Mouse (Mus musculus) B cell, adult 2 months (primary cell): ENCODE measurements around the gene Ric8b.
A peak's percentile ranks its signal among the peaks of the same experiment; 100 is the strongest.

Experiments
- DNase-seq, 2 experiments: peaks; one replicate each; pipeline ENCODE4 v3.0.0; 2022

Gene Ric8b

DNA sequence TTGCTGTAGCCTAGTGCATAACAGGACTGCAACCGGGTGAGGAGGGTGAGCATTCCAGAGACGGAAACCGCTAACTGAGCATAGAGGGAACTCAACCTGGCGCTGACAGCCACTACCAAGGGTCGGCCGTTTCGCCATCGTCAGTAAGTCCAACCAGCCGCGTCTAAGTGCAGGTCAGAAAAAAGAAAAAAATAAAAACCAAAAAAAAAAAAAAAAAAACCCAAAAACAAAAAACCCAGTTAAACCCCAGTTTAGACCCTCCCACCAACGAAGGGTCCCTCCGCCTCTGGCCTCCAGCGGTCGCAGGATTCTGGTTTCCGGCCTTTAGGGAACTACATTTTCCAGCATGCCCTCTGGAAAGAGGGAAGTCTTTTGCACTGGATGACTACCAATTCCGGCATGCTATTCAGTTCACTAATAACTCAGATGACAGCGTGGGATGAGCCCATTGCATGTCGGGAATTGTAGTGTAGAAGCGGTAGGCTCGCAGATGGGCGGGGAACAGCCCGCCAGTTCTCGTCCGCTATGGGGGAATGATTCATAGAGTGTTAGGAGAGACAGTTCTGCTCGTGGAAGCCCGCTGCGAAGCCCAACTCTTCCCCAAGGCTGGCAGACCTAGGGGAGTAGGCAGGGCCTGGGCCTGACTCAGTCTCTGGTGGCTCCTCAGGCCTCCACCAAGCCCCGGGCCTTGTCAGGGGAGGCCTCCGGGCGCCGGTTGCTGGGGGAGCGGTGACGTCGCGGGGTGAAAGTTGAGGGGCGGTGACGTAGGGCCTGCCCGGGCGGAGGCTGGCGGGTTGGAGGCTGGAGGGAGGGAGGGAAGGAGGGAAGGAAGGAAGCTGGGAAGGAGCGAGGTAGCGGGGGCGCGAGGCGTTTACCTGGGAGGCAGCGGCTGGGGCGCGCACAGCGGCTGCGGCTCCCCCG, at the start of gene Ric8b:
TSS of gene Ric8b (plus strand) at position 807 of the 921 bp plus-strand sequence.
- DNase-seq, result peak; percentile 91 to 92

DNA sequence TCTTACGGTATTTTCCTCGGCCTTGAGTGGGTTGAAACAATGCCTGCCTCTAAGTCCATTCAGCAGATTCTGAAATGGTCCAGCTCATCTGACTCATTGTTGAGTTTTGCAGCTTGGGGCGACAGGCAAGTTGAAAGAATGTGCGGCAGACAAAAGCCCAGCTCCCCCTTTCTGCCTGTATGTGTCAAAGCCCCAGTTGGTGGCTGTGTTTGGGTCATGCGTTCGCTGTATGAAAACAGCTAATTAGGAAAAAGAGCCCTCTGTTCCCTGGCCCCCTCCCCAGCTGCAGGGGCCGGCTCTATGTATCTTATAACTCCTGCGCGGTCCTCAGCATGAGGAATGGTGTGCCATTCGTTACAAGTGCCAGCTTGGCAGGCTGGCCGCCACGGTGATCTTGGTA, 46.1 kb upstream of the Ric8b start:
- DNase-seq, result no peak

DNA sequence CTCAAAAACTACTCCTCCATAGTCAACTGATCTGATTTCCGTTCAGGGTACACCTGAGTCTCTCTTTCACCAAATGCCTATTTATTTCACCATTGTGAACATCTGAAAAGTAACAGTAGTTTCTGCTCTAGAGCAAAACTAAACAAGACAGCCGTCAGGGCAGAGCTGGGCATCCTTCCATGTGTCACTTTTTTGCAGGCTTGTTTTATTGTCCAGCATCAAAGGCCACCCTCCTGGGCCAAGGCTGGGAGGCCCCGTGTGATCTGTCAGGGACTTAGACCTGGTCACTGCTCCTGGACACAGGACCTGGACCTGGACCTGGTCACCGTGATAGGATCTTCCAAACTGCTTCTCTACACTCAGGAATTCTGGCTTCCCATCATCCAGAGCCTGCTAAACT, 45.5 kb upstream of the Ric8b start:
- DNase-seq, result no peak

DNA sequence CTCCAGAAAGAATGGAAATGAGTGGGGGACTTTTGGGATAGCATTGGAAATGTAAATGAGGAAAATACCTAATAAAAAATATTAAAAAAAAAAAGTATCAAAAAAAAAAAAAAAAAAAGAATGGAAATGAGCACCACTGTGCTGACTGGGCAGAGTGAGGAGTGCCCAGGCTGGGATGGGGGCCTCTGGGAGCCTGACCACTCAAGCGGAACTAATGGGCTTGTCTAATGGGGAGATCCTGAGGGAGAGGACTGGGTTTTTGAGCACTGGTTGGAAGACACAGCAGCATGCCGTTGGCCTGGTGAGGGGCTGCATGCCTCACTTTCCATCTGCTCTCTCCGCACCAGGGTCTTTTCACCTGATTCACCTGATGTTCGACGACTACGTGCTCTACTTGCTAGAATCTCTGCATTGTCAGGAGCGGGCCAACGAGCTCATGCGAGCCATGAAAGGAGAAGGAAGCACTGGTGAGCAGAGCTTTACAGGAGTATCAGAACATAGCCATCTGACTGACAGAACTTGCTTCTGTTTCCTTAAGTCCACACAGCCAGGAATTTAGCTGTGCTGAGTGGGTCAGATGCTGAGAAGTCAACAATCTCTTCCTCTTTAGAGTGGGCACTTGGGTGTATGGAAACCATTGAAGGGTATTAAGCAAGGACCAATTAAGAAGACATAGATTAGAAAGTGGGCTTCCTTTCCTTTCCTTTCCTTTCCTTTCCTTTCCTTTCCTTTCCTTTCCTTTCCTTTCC, 37.4 kb upstream of the Ric8b start:
- DNase-seq, result no peak

DNA sequence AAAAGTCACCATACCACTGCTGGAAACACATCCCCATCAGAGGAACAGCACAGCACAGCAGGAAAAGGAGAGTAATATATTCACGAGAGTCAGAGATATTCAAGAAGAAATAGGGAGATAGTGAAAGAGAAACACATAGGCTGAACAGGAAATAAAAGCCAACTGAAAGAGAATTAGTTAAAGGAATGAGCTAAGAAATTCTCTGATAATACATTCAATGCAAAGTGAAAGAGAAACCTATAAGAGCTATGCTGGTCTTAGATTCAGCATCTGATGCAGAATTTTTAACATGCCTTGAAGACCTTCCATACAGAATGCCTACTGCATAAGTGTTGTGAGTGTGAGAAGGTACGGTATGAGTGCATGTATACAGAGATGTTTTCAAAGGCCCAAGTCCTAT, 34.9 kb upstream of the Ric8b start:
- no peak for DNase-seq

DNA sequence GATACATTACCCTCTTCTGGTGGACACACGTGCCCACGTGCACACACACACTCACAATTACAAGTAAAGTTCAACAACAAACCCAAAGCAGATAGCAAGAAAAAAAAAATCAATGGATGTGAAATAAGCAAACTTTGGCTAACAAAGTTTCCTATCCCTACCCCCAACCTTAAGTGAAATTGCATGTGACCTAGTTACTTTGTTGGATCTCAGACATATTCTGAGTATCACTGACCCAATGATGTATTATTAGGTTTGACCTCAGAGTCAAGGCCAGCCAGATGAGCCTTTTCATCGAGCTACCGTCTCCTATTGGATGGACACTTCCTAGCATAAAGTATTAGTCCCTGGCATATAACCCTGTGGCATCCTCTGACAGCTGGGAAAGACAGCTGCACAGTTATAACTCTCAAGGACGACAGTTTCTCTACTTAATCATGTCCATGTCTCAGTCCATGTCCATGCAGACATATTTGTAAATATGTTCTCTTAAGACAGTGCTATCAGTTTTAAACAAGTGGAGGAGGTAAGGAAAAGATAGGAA, 32.0 kb upstream of the Ric8b start:
- DNase-seq, result no peak

DNA sequence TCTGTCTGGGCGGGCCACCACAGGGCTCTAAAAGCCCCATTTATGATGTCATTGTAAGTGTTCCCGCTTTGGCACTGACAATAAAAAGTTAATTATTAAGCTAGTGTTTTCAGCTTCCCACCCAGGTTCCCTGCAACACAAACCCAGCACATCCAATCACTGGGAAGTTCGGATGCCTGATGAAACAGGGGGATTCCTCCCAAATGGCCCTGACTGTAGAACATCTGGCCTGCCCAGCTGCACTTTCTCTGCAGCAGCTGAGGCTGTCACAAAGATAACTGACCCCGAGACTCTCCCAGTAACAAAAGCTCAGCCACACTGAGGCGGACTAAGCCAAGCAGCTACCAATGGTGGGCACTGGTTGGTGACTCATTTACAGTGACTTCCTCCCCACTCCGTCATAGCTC, 31.2 kb upstream of the Ric8b start:
- no peak for DNase-seq

DNA sequence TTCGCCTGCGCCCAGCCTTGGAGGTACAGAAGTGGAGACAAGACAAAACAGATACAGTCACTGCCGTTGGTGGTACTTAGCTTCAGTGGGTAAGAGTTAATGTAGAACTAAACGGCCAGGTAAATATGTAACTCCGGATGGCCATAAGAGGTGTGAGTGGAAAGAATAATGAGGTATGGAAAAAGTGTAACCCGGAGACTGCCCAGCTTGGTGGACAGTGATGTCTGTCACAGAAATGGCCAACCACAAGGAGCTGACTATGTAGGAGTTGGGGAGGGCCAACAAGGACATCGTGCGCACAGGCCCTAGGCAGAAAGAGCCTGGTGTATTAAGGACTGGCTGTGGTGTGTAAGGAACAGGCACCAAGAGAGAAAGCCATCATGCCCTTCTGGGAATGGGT, 30.6 kb upstream of the Ric8b start:
- no peak for DNase-seq

DNA sequence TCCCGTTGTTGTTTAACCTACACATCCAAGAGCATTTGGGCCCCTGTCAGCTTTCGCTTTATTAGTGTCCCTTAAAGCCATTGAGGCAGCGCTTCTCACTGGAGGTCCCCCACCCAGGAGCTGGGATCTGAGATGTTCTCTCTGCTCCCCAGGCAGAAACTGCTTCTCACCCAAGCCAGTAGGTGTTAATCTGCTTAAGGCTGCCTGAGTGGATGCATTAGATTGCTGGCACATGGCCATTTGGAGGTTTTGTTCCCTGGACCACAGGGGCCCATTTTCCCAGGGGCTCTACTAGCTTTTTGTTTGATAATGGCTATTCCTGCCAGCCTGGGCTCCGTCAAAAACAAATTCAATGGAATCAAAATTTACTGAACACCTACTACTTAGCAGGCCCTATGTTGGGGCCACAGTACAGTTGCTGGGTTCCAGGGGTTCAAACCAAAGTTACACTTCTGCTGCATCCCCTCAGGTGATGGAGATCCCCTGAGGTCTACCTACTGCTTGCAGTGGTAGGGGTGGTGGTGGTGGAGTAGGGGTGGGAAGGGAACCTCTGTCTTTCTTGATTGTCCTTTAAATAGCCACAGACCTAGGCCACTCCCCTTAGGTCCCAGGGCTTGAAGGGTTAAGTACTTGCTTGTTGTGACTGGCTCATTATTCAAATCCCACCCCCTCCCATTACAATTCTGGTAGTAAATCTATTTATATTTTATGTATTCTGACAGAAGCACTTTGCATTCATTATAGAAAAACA, 28.1 kb upstream of the Ric8b start:
- no peak for DNase-seq

DNA sequence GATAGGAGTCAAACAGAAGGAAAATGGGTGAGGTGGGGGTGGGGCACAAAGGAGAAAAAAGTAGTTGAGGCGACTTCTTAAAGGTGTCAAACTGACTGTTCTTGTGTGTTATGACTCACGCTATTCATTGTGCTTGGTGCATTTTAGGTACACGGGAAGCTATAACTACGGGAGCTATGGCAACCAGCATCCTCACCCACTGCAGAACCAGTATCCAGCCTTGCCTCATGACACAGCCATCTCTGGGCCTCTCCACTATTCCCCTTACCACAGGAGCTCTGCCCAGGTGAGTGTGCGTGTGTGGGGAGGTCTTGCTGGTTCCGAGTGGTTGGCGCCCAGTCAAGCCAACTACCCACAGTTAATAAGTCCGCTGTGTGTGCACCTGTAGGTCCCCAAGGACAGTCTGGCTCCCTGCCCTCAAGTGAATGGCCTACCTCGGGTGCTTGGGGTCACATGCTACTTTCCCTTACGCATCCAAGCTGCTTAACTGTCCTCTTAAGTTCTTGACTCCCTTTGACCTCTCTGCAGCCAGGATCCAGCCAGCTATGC, 21.5 kb upstream of the Ric8b start:
- no peak for DNase-seq

DNA sequence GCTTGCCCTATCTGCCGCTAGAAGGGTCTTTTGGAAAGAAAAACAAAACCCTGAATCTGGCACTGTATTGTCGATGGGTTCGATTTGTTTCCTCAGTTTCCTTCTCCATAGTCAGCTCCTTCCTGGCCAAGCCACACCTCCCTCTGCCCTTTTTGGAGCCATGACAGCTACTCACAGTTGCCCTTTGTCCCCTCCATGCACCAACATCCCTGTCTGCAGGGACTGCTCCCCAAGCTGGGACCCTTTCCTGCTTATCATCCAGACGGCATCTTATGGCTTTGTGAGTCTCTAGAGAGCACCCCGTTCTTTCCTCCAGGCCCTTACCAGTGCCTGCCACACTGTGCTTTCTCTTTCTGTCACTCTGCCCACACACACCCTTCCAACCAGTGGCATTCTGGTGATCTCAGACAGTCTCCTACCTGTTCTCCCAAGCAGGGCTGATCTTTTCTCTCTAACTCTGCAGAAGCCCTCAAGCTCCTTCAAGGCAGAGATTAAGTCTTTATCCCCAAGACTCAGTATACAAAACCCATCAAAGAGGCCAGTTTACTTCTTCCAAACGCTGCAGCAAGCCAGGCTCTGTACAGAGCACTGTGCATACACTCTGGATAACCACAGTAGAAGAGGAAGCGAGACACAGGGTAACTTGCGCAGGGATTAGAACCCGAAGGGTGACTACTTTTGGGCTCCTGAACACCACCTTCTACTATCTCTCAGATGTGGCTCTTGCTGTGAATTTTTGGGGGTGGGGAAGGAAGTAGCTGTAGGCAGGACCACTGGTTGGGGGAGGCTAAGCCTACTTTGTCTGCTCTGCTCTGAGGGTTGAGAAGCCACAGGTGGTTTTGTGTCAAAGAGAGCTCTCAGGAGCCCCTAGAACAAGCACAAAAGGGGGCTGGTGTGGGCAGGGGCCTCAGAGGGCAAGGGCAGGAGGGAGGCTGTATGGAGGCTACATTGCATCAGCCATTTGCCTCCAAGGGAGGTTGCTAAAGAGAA, 20.2 kb upstream of the Ric8b start:
- DNase-seq, result peak; percentile 9 to 12

DNA sequence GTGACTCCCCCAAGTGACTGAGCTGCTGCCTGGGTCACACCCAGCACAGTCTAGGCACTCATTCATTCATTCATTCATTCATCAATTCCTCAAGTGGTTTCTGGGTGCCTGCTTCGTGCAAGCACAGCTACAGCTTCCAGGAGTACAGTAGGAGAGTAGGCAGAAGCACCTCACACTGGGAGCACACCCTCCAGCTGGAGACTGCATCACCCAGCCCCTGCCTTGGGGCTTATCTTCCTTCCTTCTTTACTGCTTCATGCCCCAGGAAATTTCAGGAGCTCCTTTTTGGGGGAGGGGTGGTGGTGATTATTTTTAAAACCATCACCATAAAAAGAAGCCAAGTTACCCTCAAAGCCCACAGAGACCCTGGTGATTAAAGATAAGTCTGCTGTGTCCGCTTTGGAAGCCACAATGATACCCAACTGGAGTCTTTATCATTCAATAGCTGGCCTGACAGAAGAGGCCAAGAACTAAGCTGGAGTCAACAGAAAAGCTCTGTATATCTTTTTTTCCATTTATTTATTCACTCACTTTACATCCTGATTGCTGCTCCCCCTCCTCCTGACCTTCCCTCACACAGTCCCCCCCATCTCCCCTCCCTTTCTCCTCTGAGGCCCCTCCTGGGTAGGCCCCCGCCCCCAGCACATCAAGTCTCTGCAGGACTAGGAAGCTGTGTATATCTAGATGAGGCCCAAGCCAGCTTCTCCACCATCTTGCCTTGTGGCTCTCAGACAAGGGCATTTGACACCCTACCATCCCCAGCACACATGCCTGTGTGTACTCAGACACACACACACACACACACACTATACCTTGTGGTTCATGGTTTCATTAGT, 19.1 kb upstream of the Ric8b start:
- DNase-seq, result no peak

DNA sequence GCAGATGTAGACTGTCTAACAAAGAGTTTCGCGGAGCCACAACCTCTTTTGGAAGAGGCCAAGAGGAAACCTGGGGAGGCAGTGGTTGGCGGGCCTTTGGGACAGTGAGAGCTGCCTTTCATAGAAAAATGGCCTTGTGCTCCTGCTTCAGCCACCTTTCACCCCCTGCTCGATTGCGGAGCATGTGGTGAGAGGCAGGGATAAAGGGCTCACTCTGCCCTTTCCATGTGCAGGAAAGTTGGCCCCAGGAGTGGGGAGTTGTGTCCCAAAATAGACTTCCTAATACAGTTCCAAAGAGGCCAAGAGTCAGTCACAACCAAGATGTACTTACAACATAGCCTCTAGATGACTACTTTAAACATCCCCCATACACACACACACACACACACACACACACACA, 15.7 kb upstream of the Ric8b start:
- no peak for DNase-seq

DNA sequence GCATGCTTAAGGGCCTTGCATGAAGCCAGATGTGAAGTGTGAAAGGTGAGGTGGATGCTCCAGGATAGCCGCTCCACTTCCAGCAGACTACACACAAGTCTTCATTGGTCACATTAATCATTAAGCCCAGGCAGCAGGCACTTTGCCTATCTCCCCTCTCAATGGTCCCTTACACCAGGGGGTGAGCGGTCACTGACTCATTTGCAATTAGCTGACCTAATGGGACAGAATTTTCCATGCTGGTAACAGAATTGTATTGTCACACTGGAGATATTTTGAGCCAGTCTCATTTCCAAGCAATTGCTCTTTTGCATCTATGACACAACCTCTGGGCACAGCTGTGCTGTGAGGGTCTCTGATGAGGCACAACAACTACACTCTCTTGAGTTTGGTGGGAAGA, 15.2 kb upstream of the Ric8b start:
- no peak for DNase-seq

DNA sequence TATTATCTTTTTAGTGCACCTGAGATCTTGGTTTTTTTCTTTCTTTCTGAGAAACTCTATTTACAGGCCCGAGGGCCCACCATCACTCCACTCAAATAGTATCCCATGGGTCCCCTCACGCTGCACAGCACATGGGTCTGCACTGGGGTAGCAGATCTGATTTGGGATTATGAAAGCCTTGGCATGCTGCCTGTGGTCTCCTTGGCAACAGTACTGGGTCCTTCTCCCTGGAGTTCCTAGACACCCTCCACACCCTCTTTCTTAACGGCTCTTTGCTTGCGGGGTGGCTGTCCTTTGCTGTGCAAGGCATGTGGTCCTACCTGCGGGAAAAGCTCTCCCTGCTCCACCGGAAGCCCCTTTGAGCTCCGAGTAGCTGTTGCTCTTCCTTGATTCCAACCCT, 14.1 kb upstream of the Ric8b start:
- no peak for DNase-seq

DNA sequence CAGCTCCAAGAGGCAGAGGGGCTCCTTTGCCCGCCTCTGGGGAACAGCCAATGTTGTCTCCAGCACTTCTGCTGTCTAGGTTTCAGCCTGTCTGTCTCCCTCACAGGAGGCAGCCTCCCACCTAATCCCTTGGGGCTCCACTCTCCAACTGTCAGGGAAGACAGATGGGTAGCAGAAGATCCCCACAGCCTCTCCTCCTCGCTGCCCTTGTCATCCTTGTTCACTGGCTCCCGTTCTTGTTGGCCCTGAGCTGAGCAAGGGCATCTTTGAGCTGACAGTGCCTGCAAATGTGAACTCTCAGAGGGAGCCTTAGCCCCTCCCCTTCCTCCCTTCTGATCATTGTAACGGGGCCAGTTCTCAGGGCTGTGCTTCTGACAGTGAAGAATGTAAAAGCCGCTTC, 13.7 kb upstream of the Ric8b start:
- DNase-seq, result peak; percentile 7

DNA sequence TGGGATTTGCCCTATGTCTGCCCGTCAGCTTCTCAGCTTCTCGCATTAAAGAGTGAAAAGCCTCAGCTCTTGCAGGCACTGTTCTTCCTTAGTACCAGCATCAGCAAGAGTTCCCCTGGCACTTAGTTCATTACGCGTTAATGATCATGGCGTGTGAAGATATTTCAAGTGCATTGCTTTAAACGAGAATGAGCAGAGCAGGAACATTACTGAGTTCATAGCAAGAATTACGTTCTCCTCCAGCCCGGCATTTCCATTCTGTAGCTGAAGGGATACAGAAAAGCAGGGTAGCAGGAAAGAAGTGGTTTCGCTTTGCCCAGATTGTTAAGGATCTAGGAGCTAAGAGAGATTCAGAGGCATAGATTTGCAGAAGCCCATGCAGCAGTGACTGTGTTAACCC, 10.5 kb upstream of the Ric8b start:
- no peak for DNase-seq

DNA sequence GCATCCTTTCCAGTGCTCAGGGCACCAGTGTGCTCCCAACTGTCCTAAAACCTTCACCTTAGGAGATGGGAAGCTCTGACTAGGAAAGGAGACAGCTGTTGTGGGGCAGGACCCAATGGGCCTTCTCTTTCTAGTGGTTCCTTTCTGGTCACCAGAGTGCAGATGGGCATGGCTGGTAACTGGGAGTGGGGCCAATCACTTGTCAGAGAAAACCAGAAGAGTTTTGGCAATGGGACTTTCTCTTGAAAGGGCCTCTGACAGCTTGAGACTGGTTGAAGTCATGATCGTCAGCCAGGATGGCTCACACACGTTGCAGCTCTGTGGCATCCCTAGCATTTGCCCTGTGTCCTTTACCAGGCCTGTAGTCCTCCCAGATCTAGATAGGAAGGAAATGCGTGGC, 9.4 kb upstream of the Ric8b start:
- DNase-seq, result no peak

DNA sequence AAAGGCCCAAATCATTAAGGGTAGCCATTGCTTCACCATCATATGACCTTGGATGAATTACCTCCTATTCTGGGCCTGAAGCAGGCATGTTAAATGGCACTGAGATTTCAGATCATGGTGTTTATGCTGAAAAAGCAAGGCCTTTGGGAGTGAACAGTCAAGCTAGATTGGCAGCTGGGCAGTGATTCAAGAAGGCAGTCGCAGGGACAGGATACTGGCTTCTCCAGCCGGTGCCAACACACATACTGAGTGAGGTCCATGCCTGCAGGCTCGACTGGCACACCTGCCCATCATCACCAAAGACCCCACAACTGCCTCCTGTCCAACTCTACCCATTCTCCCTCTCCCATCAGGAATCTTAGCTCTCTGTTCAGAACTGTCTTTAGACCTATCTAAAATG, 8.9 kb upstream of the Ric8b start:
- no peak for DNase-seq

DNA sequence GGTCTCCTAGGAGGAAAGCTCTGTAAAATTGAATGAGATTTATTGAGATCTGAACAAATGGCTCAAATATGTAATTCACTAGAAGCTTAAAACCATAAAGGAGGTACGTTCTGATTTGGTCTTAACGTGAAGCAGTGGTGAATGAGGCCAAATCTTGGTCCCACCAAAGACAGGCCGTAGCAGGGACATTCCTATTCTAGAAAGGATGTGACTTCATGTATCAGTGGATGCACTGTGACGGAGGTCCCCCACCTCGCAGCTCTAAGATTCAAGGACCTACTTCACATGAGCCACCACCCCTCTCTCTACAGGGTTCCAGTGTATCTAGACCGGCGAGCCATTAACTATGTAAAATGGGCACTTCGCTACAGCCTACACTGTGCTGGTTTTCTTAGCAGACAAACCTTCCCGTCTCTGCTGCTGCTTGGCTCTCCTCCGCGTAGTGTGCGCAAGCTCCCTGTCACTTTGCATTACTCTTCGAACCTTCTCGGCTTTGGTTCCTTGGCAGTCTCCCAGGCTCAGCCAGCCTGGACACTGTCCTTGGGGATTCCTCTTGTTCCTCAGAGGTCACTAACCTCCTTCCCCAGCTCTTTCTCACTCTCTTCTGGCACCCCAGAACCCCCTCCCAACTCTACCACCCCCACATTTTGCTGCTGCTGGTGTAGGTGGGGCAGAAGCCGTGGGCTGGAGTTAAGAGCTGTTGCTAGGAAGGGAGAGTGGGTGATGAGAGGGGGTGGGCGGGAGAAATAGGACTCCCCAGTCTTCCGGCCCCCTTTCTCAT, 8.2 kb upstream of the Ric8b start:
- no peak for DNase-seq
